Mouse (Mus musculus): Measurements from ENCODE around the gene Mrpl30.

DNA sequence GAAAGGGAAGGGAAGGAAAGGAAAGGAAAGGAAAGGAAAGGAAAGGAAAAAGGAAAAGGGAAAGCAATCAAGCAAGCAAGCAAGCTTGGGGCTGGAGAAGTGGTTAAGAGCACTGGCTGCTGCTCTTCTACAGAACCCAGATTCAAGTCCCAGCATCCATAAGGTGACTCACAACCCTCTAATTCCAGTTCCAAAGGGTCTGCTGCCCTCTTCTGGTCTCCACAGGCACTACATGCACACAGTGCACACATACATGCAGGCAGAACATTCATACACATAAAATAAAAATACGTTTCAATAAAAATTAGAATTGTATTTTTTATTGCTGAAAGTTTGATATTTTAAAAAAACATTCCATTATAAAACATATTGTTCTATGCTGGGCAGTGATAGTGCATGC is 23.2 kb upstream of the Mrpl30 start:
- no peak for TF ChIP-seq CHD2 (IDR thresholded peaks at IDR 0.05; ENCODE audit: low read length)
- TF ChIP-seq TCF12 (IDR thresholded peaks at IDR 0.05; ENCODE audit: low read depth, low read length) = no peak
- TF ChIP-seq CTCF (conservative IDR thresholded peaks at IDR 0.05 in 1 of 2, IDR thresholded peaks at IDR 0.05 in 1 of 2; ENCODE audit: low read depth in 2 of 2, low read length in 2 of 2) = peak; percentile 81 to 86
- TF ChIP-seq GABPA (IDR thresholded peaks at IDR 0.05; ENCODE audit: insufficient replicate concordance, low read depth, low read length) = no peak
- TF ChIP-seq MAX (IDR thresholded peaks at IDR 0.05; ENCODE audit: low read length) = no peak
- TF ChIP-seq USF2 (conservative IDR thresholded peaks at IDR 0.05; ENCODE audit: low read depth, low read length) = no peak
- TF ChIP-seq POLR2A (IDR thresholded peaks at IDR 0.05; ENCODE audit: low read depth, low read length) = no peak
- no peak for TF ChIP-seq E2F4 (IDR thresholded peaks at IDR 0.05; ENCODE audit: insufficient replicate concordance, low read depth, low read length)
- no peak for TF ChIP-seq ZNF384 (IDR thresholded peaks at IDR 0.05; ENCODE audit: low read depth, low read length)
- TF ChIP-seq USF1 (IDR thresholded peaks at IDR 0.05; ENCODE audit: low read depth, low read length) = no peak
